Mouse (Mus musculus) MEL (cell line): Measurements from ENCODE around the gene Col18a1. TPM values are rescaled to one million over a fixed set of nuclear protein-coding genes. Genes with fewer than 3 reads are reported as not detected.

Experiments
- DNase-seq: peaks from one replicate; pipeline ENCODE4 v3.0.0; 2011; ENCODE audit warnings: low read depth, low spot score
- H3K27ac ChIP-seq: 2 replicates; pipeline ENCODE4 v1.5.1; 2012; ENCODE audit warnings: low read depth, mild to moderate bottlenecking, control low read depth, low read length, moderate library complexity; ENCODE audit not compliant: control insufficient read depth
- H3K27me3 ChIP-seq, 2 experiments: fragments of 150-350 bp in 1 of 2; sonication (generic) in 1 of 2; 2 replicates each; pipeline ENCODE4 v1.6.1; 2012; ENCODE audit warnings: low read length in 2 of 2, mild to moderate bottlenecking in 2 of 2, improper control_type of control experiment in 1 of 2, moderate library complexity in 1 of 2; ENCODE audit not compliant: insufficient read depth in 2 of 2, control insufficient read depth in 1 of 2
- H3K36me3 ChIP-seq, 2 experiments: 2 replicates each; pipeline ENCODE4 v1.6.1; 2012 to 2014; ENCODE audit warnings: low read length in 2 of 2, improper control_type of control experiment in 1 of 2, inconsistent platforms in 1 of 2, mild to moderate bottlenecking in 1 of 2; ENCODE audit not compliant: insufficient read depth in 2 of 2, control insufficient read depth in 1 of 2
- H3K4me1 ChIP-seq, 2 experiments: fragments of 150-350 bp in 1 of 2; sonication (generic) in 1 of 2; 2 replicates each; pipeline ENCODE4 v1.6.1; 2012; ENCODE audit warnings: low read length in 2 of 2, improper control_type of control experiment in 1 of 2, mild to moderate bottlenecking in 1 of 2; ENCODE audit not compliant: insufficient read depth in 2 of 2, control insufficient read depth in 1 of 2
- H3K4me3 ChIP-seq, 2 experiments: fragments of 150-350 bp in 1 of 2; sonication (generic) in 1 of 2; 2 replicates each; pipeline ENCODE4 v1.5.1; 2012; ENCODE audit warnings: low read depth in 2 of 2, low read length in 2 of 2, mild to moderate bottlenecking in 2 of 2, moderate library complexity in 2 of 2, control low read depth in 1 of 2, improper control_type of control experiment in 1 of 2; ENCODE audit not compliant: control insufficient read depth in 1 of 2, insufficient read depth in 1 of 2
- H3K79me2 ChIP-seq: 2 replicates; pipeline ENCODE4 v1.6.1; 2012; ENCODE audit warnings: mild to moderate bottlenecking, low read length, moderate library complexity; ENCODE audit not compliant: control insufficient read depth, poor library complexity, insufficient read depth
- H3K9ac ChIP-seq: 2 replicates; pipeline ENCODE4 v1.6.1; 2012; ENCODE audit warnings: low read depth, mild to moderate bottlenecking, control low read depth, low read length, moderate library complexity; ENCODE audit not compliant: control insufficient read depth, poor library complexity, severe bottlenecking
- H3K9me3 ChIP-seq: fragments of 150-350 bp; sonication (generic); replicated peaks from 2 replicates; pipeline ENCODE4 v1.6.1; 2012; ENCODE audit warnings: mild to moderate bottlenecking, low read length, improper control_type of control experiment, moderate library complexity; ENCODE audit not compliant: insufficient read depth
- CHD2 ChIP-seq: IDR thresholded peaks from 2 replicates; pipeline ENCODE4 v1.6.1; 2011; ENCODE audit warnings: low read length, improper control_type of control experiment
- E2F4 ChIP-seq: IDR thresholded peaks from 2 replicates; pipeline ENCODE4 v1.6.1; 2011; ENCODE audit warnings: low read depth, low read length, improper control_type of control experiment, borderline replicate concordance
- EP300 ChIP-seq, 2 experiments: IDR thresholded peaks; 2 replicates each; pipeline ENCODE4 v1.6.1; 2011; ENCODE audit warnings: improper control_type of control experiment in 2 of 2, low read length in 2 of 2, low read depth in 1 of 2, mild to moderate bottlenecking in 1 of 2
- ETS1 ChIP-seq: IDR thresholded peaks from 2 replicates; pipeline ENCODE4 v1.6.1; 2012; ENCODE audit warnings: low read depth, mild to moderate bottlenecking, inconsistent platforms, low read length, improper control_type of control experiment, moderate library complexity
- GATA1 ChIP-seq: IDR thresholded peaks from 2 replicates; pipeline ENCODE4 v1.6.1; 2011; ENCODE audit warnings: low read depth, low read length, improper control_type of control experiment
- KAT2A ChIP-seq: conservative IDR thresholded peaks from 2 replicates; pipeline ENCODE4 v1.6.1; 2012; ENCODE audit warnings: low read depth, low read length, improper control_type of control experiment, inconsistent platforms
- MAFK ChIP-seq: IDR thresholded peaks from 2 replicates; pipeline ENCODE4 v1.6.1; 2011; ENCODE audit warnings: low read depth, mild to moderate bottlenecking, low read length, improper control_type of control experiment, borderline replicate concordance
- MAX ChIP-seq: IDR thresholded peaks from 2 replicates; pipeline ENCODE4 v1.6.1; 2011; ENCODE audit warnings: low read length, improper control_type of control experiment
- MAZ ChIP-seq: IDR thresholded peaks from 2 replicates; pipeline ENCODE4 v1.6.1; 2012; ENCODE audit warnings: low read depth, mild to moderate bottlenecking, inconsistent platforms, low read length, improper control_type of control experiment
- MEF2A ChIP-seq: IDR thresholded peaks from 2 replicates; pipeline ENCODE4 v1.6.1; 2014; ENCODE audit warnings: low read depth, mild to moderate bottlenecking, inconsistent platforms, low read length, improper control_type of control experiment; ENCODE audit not compliant: poor library complexity, insufficient replicate concordance, severe bottlenecking; ENCODE audit errors: extremely low read depth
- POLR2AphosphoS2 ChIP-seq: IDR thresholded peaks from 2 replicates; pipeline ENCODE4 v1.6.1; 2011; ENCODE audit warnings: low read length, improper control_type of control experiment
- RAD21 ChIP-seq: IDR thresholded peaks from 2 replicates; pipeline ENCODE4 v1.6.1; 2011; ENCODE audit warnings: mild to moderate bottlenecking, low read depth, low read length, improper control_type of control experiment
- SIN3A ChIP-seq: IDR thresholded peaks from 2 replicates; pipeline ENCODE4 v1.6.1; 2012; ENCODE audit warnings: low read length, improper control_type of control experiment, inconsistent platforms
- SMC3 ChIP-seq: IDR thresholded peaks from 2 replicates; pipeline ENCODE4 v1.6.1; 2011; ENCODE audit warnings: low read depth, low read length, improper control_type of control experiment
- TAL1 ChIP-seq: IDR thresholded peaks from 2 replicates; pipeline ENCODE4 v1.6.1; 2012; ENCODE audit warnings: mild to moderate bottlenecking, inconsistent platforms, low read length, moderate library complexity, mixed read lengths
- TBP ChIP-seq: IDR thresholded peaks from 2 replicates; pipeline ENCODE4 v1.8.0; 2011; ENCODE audit warnings: low read depth, low read length, improper control_type of control experiment
- UBTF ChIP-seq: IDR thresholded peaks from 2 replicates; pipeline ENCODE4 v1.6.1; 2012; ENCODE audit warnings: low read depth, mild to moderate bottlenecking, inconsistent platforms, low read length, improper control_type of control experiment, moderate library complexity, borderline replicate concordance; ENCODE audit not compliant: insufficient read depth
- ZKSCAN1 ChIP-seq: IDR thresholded peaks from 2 replicates; pipeline ENCODE4 v1.6.1; 2012; ENCODE audit warnings: low read depth, mild to moderate bottlenecking, inconsistent platforms, low read length, improper control_type of control experiment, moderate library complexity
- ZNF384 ChIP-seq: IDR thresholded peaks from 2 replicates; pipeline ENCODE4 v1.6.1; 2012; ENCODE audit warnings: low read depth, mild to moderate bottlenecking, inconsistent platforms, low read length, improper control_type of control experiment
- polyA plus RNA-seq, 2 experiments: library from polyadenylated mRNA; stranded (reverse) in 1 of 2; unstranded in 1 of 2; fragments of >175 nt in 1 of 2; fragments of >200 nt in 1 of 2; gene quantifications; 2 replicates each; pipeline versions ENCODE4 v1.2.1 to v1.2.4; 2012; ENCODE audit warnings: low replicate concordance in 2 of 2, low read depth in 1 of 2; ENCODE audit not compliant: insufficient read length in 2 of 2, insufficient read depth in 1 of 2, missing spikeins in 1 of 2
- total RNA-seq: library from RNA; depleted of rRNA; stranded (reverse); fragments of 300-350 nt; gene quantifications from 2 replicates; pipeline ENCODE4 v1.2.3, GENCODE M21; 2012

Col18a1 gene
- total and polyA plus RNA-seq, 3 experiments, result 0.46 to 1.3 TPM; not detected in 1

DNA sequence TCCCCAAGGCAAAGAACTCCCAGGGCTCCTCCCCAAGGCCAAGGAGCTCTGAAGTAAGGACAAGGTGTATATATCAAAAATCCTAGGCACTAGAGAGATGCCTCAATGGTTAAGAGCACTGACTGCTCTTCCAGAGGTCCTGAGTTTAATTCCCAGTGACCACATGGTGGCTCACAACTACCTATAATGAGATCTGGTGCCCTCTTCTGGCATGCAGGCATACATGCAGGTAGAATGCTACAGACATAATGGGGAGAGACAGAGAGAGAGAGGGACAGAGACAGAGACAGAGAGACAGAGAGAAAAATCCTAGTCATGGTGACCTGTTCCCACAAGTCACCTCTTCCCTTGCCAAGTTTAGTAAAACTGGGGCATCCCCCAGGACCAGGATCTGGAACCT, 101.7 kb downstream of the Col18a1 start (continued):
- no peak for TF ChIP-seq MEF2A
- no peak for TF ChIP-seq GATA1
- peak; percentile 61 for TF ChIP-seq SMC3
- TF ChIP-seq TAL1, result no peak
- TF ChIP-seq ZNF384, result no peak
- TF ChIP-seq E2F4, result no peak
- TF ChIP-seq MAX, result no peak
- no peak for TF ChIP-seq KAT2A
- no peak for TF ChIP-seq CHD2
- peak; percentile 38 for TF ChIP-seq RAD21
- 0 out of 2 replicates have a peak, but pooled peaks have one; percentile 4 for TF ChIP-seq ETS1
- no peak for TF ChIP-seq MAZ
- TF ChIP-seq MAFK, result no peak

DNA sequence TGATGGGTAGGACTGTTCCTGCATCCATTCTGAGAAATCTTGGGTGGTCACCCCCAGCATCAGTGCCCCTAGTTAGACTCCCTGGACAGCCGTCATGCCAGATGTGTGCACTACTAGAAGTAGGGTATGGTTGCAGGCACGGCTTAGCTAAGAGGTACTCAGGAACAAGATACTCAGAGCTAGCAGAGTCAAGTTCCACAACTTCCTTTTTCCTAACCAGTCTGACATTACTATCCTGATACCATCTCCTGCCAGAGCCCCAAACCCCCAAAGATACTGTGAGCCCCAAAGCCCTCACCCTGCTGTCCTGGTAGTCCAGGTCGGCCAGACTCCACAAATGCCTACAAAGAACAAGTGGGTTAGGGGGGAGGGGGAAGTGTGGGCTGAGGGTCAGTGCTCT, 102.1 kb downstream of the Col18a1 start:
- peaks cover 6 to 26% of the 10 kb centered on the region in 2 experiments for H3K4me1 ChIP-seq
- H3K27me3 ChIP-seq, result no peaks in the 10 kb centered on the region
- TF ChIP-seq TBP (no peak), POLR2AphosphoS2 (no peak), EP300 (IDR thresholded peaks at IDR 0.05; ENCODE audit: low read depth in 1 of 2, low read length in 2 of 2) (peak; percentile 30 to 61; a peak in 3 of 4 replicates), UBTF (no peak), SIN3A (0 out of 2 replicates have a peak, but pooled peaks have one; percentile 27), ETS1 (0 out of 2 replicates have a peak, but pooled peaks have one; percentile 9), ZKSCAN1 (no peak), GATA1 (peak; percentile 43; the same call in 1 of the 2 replicates)
- peak; percentile 76 for DNase-seq
- no peaks in the 10 kb centered on the region for H3K79me2 ChIP-seq
- no peak overlapping the region for H3K9ac ChIP-seq
- no peaks in the 10 kb centered on the region for H3K9me3 ChIP-seq
- no peak overlapping the region for H3K4me3 ChIP-seq
- peaks cover 0 to 16% of the 10 kb centered on the region in 2 experiments; a peak in 2 of 4 replicates for H3K36me3 ChIP-seq
- 0 out of 2 replicates have a peak overlapping the region, but pooled peaks have one; percentile 3 for H3K27ac ChIP-seq
